Mouse (Mus musculus): ENCODE measurements at regions not wholly inside any gene's neighbourhood (a gene's known extent, or its start where the extent isn't known, plus 50 kb on each side); places are given as distances from the start of the nearest gene placed in this dataset.
A peak's percentile ranks its signal among the peaks of the same experiment; 100 is the strongest.

DNA sequence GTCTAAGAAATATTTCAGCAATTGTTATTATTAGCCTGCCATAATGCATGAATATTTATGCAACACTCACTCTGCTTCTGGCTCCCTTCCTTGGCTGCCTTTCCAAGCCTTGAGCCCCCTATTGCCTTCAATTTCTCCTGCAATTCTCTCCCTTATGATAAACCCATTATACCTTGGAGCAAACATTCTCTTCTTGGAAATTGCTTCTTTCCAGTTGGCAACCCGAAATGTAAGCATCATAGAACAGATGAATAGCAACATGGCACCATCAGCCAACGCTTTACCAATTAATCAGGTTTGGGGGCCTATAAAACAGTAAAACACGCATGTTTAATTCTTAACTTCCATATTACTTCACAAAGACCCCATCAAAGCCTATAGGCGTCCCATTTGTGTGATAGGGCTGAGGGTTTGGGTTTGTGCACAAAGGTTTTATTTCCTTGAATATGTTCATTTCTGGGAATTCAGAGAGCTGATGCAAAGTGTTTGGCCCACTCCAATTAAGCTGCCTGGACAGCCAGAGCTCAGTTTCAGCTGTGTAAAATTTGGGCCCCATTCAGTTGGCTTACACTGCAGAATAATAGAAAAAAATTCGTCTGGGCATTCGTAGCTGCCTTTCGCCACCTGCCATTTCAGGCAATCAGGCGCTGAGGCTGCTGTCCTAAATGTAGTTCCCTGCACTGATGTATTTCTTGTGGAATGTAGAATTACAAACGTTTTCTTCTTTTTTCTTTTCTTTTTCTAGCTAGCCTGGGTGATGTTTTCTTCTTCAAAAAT is 106.0 kb upstream of the Tmem108 start:
- Histone ChIP-seq H3K27me3 (ENCODE audit: control insufficient read depth, insufficient read depth, low read length) (no peaks in the 10 kb centered on the region), H3K36me3 (ENCODE audit: control insufficient read depth, insufficient read depth, low read length) (no peaks in the 10 kb centered on the region)
- no peak for TF ChIP-seq CTCF (IDR thresholded peaks at IDR 0.05; ENCODE audit: low read depth, low read length)
- TF ChIP-seq POLR2A (IDR thresholded peaks at IDR 0.05; ENCODE audit: extremely low read depth, insufficient read depth, low read length), result no peak

DNA sequence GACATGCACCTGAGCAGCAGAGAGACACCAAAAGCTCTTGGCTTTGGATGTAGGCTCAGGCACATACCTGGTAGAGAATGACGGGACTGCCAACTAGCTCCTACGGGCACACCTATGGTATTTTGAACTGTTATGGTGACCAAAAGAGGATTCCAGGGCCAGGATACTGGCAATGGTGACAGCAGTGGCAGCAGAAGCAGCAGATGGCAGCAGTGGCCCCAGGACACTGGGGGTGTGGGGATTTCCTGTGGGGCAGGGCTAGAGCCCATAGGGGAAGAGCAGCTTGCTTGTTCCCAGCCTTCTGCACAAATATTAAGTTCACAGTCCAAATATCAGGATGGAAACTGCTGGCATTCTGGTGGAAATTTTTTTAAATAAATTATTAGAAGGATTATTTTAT is 107.6 kb upstream of the Tmem108 start:
- DNase-seq (ENCODE audit: extremely low read depth, low read depth, low spot score), result no peak
- Histone ChIP-seq H3K9ac (ENCODE audit: low read depth, low read length) (no peak overlapping the region), H3K27ac (replicated peaks; ENCODE audit: insufficient read depth, low read depth, low read length) (no peak overlapping the region), H3K27me3 (ENCODE audit: control insufficient read depth, insufficient read depth, low read length) (no peaks in the 10 kb centered on the region), H3K4me3 (ENCODE audit: insufficient read depth, low read depth, low read length) (no peak overlapping the region), H3K36me3 (ENCODE audit: control insufficient read depth, insufficient read depth, low read length) (no peaks in the 10 kb centered on the region), H3K79me2 (ENCODE audit: control insufficient read depth, insufficient read depth, low read length) (no peaks in the 10 kb centered on the region), H3K4me1 (ENCODE audit: control insufficient read depth, insufficient read depth, low read length) (peaks cover 2% of the 10 kb centered on the region; the same call in 1 of the 2 replicates)
- TF ChIP-seq CTCF (IDR thresholded peaks at IDR 0.05; ENCODE audit: low read depth, low read length) (0 out of 2 replicates have a peak, but pooled peaks have one; percentile 6), POLR2A (IDR thresholded peaks at IDR 0.05; ENCODE audit: extremely low read depth, insufficient read depth, low read length) (no peak)
- 93% methylated on average over 2 of the region's 2 CpGs for WGBS

More for the DNA sequence above, 106.0 kb upstream of the Tmem108 start:
- Histone ChIP-seq H3K79me2 (ENCODE audit: control insufficient read depth, insufficient read depth, low read length) (no peaks in the 10 kb centered on the region), H3K4me1 (ENCODE audit: control insufficient read depth, insufficient read depth, low read length) (peaks cover 1% of the 10 kb centered on the region; the same call in 1 of the 2 replicates), H3K4me3 (ENCODE audit: insufficient read depth, low read depth, low read length) (no peak overlapping the region), H3K9ac (ENCODE audit: low read depth, low read length) (no peak overlapping the region), H3K27ac (replicated peaks; ENCODE audit: insufficient read depth, low read depth, low read length) (no peak overlapping the region)
- 73% methylated on average over 9 of the region's 9 CpGs for WGBS
- DNase-seq (ENCODE audit: extremely low read depth, low read depth, low spot score), result no peak

GRCm38 (mm10) chr9:103872119-103872518 is 110.5 kb upstream of the Tmem108 start:
- TF ChIP-seq CTCF (IDR thresholded peaks at IDR 0.05; ENCODE audit: low read depth, low read length) (no peak), POLR2A (IDR thresholded peaks at IDR 0.05; ENCODE audit: extremely low read depth, insufficient read depth, low read length) (no peak)
- no peak for DNase-seq (ENCODE audit: extremely low read depth, low read depth, low spot score)
- Histone ChIP-seq H3K79me2 (ENCODE audit: control insufficient read depth, insufficient read depth, low read length) (no peaks in the 10 kb centered on the region), H3K4me3 (ENCODE audit: insufficient read depth, low read depth, low read length) (no peak overlapping the region), H3K27me3 (ENCODE audit: control insufficient read depth, insufficient read depth, low read length) (no peaks in the 10 kb centered on the region), H3K27ac (replicated peaks; ENCODE audit: insufficient read depth, low read depth, low read length) (no peak overlapping the region), H3K36me3 (ENCODE audit: control insufficient read depth, insufficient read depth, low read length) (no peaks in the 10 kb centered on the region), H3K4me1 (ENCODE audit: control insufficient read depth, insufficient read depth, low read length) (peaks cover 2% of the 10 kb centered on the region; the same call in 1 of the 2 replicates), H3K9ac (ENCODE audit: low read depth, low read length) (no peak overlapping the region)
- 35% methylated on average over 1 of the region's 1 CpGs for WGBS

DNA sequence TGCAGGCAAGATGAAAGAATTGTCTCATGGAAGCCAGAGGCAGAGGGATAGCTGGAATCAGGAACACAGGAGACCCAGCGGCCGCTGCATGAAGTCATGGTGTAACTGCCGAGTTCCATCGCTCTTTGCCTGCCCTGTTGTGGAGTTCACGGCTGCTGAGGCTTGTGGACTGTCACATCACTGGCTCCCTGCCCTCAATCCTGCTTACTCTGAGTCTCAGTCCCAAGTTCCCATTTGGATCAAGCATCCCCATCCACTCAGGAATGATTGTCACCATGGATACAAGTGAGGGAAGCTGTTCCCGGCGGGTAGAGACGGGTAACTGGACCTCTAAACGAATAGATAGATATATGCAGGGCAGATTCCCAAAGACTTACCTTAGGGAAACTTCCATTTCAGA is 112.2 kb upstream of the Tmem108 start:
- DNase-seq (ENCODE audit: extremely low read depth, low read depth, low spot score), result no peak
- Histone ChIP-seq H3K79me2 (ENCODE audit: control insufficient read depth, insufficient read depth, low read length) (no peaks in the 10 kb centered on the region), H3K4me1 (ENCODE audit: control insufficient read depth, insufficient read depth, low read length) (peaks cover 2% of the 10 kb centered on the region; the same call in 1 of the 2 replicates), H3K4me3 (ENCODE audit: insufficient read depth, low read depth, low read length) (no peak overlapping the region), H3K9ac (ENCODE audit: low read depth, low read length) (no peak overlapping the region), H3K27me3 (ENCODE audit: control insufficient read depth, insufficient read depth, low read length) (no peaks in the 10 kb centered on the region), H3K27ac (replicated peaks; ENCODE audit: insufficient read depth, low read depth, low read length) (no peak overlapping the region), H3K36me3 (ENCODE audit: control insufficient read depth, insufficient read depth, low read length) (no peaks in the 10 kb centered on the region)
- 85% methylated on average over 9 of the region's 9 CpGs for WGBS
- TF ChIP-seq POLR2A (IDR thresholded peaks at IDR 0.05; ENCODE audit: extremely low read depth, insufficient read depth, low read length) (no peak), CTCF (IDR thresholded peaks at IDR 0.05; ENCODE audit: low read depth, low read length) (no peak)

GRCm38 (mm10) chr9:103877851-103878250 is 116.2 kb upstream of the Tmem108 start:
- Histone ChIP-seq H3K4me3 (ENCODE audit: insufficient read depth, low read depth, low read length) (no peak overlapping the region), H3K4me1 (ENCODE audit: control insufficient read depth, insufficient read depth, low read length) (no peaks in the 10 kb centered on the region), H3K79me2 (ENCODE audit: control insufficient read depth, insufficient read depth, low read length) (no peaks in the 10 kb centered on the region), H3K36me3 (ENCODE audit: control insufficient read depth, insufficient read depth, low read length) (no peaks in the 10 kb centered on the region), H3K27me3 (ENCODE audit: control insufficient read depth, insufficient read depth, low read length) (no peaks in the 10 kb centered on the region), H3K9ac (ENCODE audit: low read depth, low read length) (no peak overlapping the region), H3K27ac (replicated peaks; ENCODE audit: insufficient read depth, low read depth, low read length) (no peak overlapping the region)
- WGBS, result 83% methylated on average over 2 of the region's 2 CpGs
- no peak for DNase-seq (ENCODE audit: extremely low read depth, low read depth, low spot score)
- TF ChIP-seq POLR2A (IDR thresholded peaks at IDR 0.05; ENCODE audit: extremely low read depth, insufficient read depth, low read length), result no peak
- no peak for TF ChIP-seq CTCF (IDR thresholded peaks at IDR 0.05; ENCODE audit: low read depth, low read length)

GRCm38 (mm10) chr9:103892827-103893226 is 109.5 kb upstream of the Nphp3 start:
- Histone ChIP-seq H3K27ac (replicated peaks; ENCODE audit: insufficient read depth, low read depth, low read length) (no peak overlapping the region), H3K4me1 (ENCODE audit: control insufficient read depth, insufficient read depth, low read length) (no peaks in the 10 kb centered on the region), H3K79me2 (ENCODE audit: control insufficient read depth, insufficient read depth, low read length) (no peaks in the 10 kb centered on the region), H3K36me3 (ENCODE audit: control insufficient read depth, insufficient read depth, low read length) (no peaks in the 10 kb centered on the region), H3K9ac (ENCODE audit: low read depth, low read length) (no peak overlapping the region), H3K27me3 (ENCODE audit: control insufficient read depth, insufficient read depth, low read length) (no peaks in the 10 kb centered on the region), H3K4me3 (ENCODE audit: insufficient read depth, low read depth, low read length) (no peak overlapping the region)
- 41% methylated on average over 4 of the region's 4 CpGs for WGBS
- no peak for DNase-seq (ENCODE audit: extremely low read depth, low read depth, low spot score)
- TF ChIP-seq CTCF (IDR thresholded peaks at IDR 0.05; ENCODE audit: low read depth, low read length) (no peak), POLR2A (IDR thresholded peaks at IDR 0.05; ENCODE audit: extremely low read depth, insufficient read depth, low read length) (no peak)
